Mouse (Mus musculus): ENCODE measurements around the gene Tex46. TPM values are rescaled to one million over a fixed set of nuclear protein-coding genes. Genes with fewer than 3 reads are reported as not detected.

Gene Tex46
- polyA plus RNA-seq, 1 experiment from 2014 or later = not detected

GRCm38 (mm10) chr4:136621336-136621735 lies 11.1 kb downstream of the Tex46 start:
- no peak overlapping the region for H3K9ac ChIP-seq (ENCODE audit: low read depth, low read length)
- H3K36me3 ChIP-seq (ENCODE audit: control insufficient read depth, insufficient read depth, low read length) = no peaks in the 10 kb centered on the region
- 0% methylated on average over 1 of the region's 1 CpGs for WGBS
- no peaks in the 10 kb centered on the region for H3K4me1 ChIP-seq (ENCODE audit: control insufficient read depth, insufficient read depth, low read depth, low read length)
- H3K27me3 ChIP-seq (replicated peaks; ENCODE audit: control insufficient read depth, insufficient read depth, low read length) = no peaks in the 10 kb centered on the region
- ATAC-seq = peak; percentile 48; the same call in 1 of the 2 replicates
- H3K4me2 ChIP-seq (ENCODE audit: low read length) = no peak overlapping the region
- H3K9me3 ChIP-seq (ENCODE audit: control insufficient read depth, low read length) = no peaks in the 10 kb centered on the region
- H3K27ac ChIP-seq (ENCODE audit: low read depth, low read length) = no peak overlapping the region
- no peak overlapping the region for H3K4me3 ChIP-seq (ENCODE audit: low read length)

DNA sequence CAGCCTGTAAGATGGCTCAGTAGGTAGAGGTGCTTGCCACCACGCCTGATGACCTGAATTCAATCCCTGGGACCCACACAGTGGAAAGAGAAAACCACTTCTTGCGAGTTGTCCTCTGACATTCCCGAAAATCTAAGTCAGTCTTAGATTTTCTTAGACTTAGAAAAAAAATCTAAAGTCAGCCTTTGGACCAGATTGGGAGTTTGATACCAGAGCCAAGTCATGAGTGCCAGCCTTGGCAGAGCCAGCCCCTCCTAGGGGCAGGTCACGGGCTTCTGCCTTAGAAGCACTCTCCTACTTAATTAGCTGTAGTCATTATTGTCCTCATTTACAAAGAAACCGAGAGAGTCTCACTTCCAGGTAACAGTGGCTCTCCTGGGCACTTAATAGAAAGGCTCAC lies 11.7 kb downstream of the Tex46 start:
- Histone ChIP-seq H3K27ac (ENCODE audit: low read depth, low read length) (no peak overlapping the region), H3K9me3 (ENCODE audit: control insufficient read depth, low read length) (no peaks in the 10 kb centered on the region), H3K4me3 (ENCODE audit: low read length) (no peak overlapping the region), H3K4me1 (ENCODE audit: control insufficient read depth, insufficient read depth, low read depth, low read length) (no peaks in the 10 kb centered on the region), H3K36me3 (ENCODE audit: control insufficient read depth, insufficient read depth, low read length) (no peaks in the 10 kb centered on the region), H3K9ac (ENCODE audit: low read depth, low read length) (no peak overlapping the region), H3K27me3 (replicated peaks; ENCODE audit: control insufficient read depth, insufficient read depth, low read length) (no peaks in the 10 kb centered on the region), H3K4me2 (ENCODE audit: low read length) (no peak overlapping the region)
- WGBS = 57% methylated on average over 5 of the region's 5 CpGs
- ATAC-seq = no peak

DNA sequence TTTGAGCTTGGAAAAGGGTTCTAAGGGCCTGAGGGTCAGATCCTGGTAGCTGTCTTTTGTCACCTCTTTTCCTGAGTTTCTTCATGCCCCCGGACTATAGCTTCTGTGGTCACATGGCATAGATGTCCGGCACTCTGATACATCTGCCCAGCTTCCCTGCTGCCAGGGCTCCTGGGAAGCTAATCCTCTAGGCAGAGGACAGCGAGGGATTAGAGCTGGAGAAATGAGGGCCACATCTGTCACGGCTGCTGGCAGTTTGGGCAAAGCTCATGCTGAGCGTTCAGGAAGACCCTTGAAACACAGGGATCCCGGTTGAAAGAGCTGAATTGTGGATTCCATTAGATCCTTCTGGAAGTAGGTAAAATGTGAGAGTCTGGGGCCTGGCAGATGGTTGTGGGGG lies 12.2 kb downstream of the Tex46 start, which contains the start of gene Lactbl1:
Gene Lactbl1, plus strand, starts transcription at position 234 of the 400 bp plus-strand sequence.
- no peak within 1 kb of the TSS for H3K4me3 ChIP-seq (ENCODE audit: low read length)
- H3K4me2 ChIP-seq (ENCODE audit: low read length) = no peak within 1 kb of the TSS
- H3K27me3 ChIP-seq (replicated peaks; ENCODE audit: control insufficient read depth, insufficient read depth, low read length) = no peaks in the 10 kb centered on the region
- no peak for ATAC-seq
- H3K36me3 ChIP-seq (ENCODE audit: control insufficient read depth, insufficient read depth, low read length) = no peaks in the 10 kb centered on the region
- H3K9ac ChIP-seq (ENCODE audit: low read depth, low read length) = no peak within 1 kb of the TSS
- no peak within 1 kb of the TSS for H3K27ac ChIP-seq (ENCODE audit: low read depth, low read length)
- WGBS = 40% methylated on average over 6 of the region's 6 CpGs
- H3K4me1 ChIP-seq (ENCODE audit: control insufficient read depth, insufficient read depth, low read depth, low read length) = no peaks in the 10 kb centered on the region
- H3K9me3 ChIP-seq (ENCODE audit: control insufficient read depth, low read length) = no peaks in the 10 kb centered on the region

DNA sequence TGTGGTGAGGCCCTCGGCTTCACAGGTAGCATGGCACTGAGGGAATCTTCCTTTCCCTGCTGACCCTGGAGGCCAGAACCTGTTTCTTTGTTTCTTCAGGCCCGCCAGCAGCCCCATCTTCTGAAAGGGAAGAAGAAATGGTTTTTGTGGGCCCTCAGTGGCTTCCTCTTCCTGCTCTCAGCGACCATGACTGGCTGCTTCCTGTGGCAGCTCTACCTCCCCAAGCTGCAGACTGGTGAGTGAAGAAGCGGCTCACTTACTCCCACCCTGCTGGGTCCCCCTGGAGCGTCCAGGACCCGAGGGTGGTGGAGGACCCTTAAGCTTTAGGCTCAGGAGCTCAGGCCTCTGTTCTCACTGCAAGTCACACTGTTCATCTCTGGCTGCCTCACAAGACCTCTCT lies 16.4 kb downstream of the Tex46 start:
- no peak for ATAC-seq
- WGBS = 78% methylated on average over 6 of the region's 6 CpGs
- H3K4me3 ChIP-seq (ENCODE audit: low read length) = no peak overlapping the region
- no peak overlapping the region for H3K9ac ChIP-seq (ENCODE audit: low read depth, low read length)
- no peaks in the 10 kb centered on the region for H3K27me3 ChIP-seq (replicated peaks; ENCODE audit: control insufficient read depth, insufficient read depth, low read length)
- no peak overlapping the region for H3K4me2 ChIP-seq (ENCODE audit: low read length)
- H3K27ac ChIP-seq (ENCODE audit: low read depth, low read length) = no peak overlapping the region
- no peaks in the 10 kb centered on the region for H3K9me3 ChIP-seq (ENCODE audit: control insufficient read depth, low read length)
- H3K4me1 ChIP-seq (ENCODE audit: control insufficient read depth, insufficient read depth, low read depth, low read length) = no peaks in the 10 kb centered on the region; the same call in 1 of the 2 replicates
- H3K36me3 ChIP-seq (ENCODE audit: control insufficient read depth, insufficient read depth, low read length) = no peaks in the 10 kb centered on the region

DNA sequence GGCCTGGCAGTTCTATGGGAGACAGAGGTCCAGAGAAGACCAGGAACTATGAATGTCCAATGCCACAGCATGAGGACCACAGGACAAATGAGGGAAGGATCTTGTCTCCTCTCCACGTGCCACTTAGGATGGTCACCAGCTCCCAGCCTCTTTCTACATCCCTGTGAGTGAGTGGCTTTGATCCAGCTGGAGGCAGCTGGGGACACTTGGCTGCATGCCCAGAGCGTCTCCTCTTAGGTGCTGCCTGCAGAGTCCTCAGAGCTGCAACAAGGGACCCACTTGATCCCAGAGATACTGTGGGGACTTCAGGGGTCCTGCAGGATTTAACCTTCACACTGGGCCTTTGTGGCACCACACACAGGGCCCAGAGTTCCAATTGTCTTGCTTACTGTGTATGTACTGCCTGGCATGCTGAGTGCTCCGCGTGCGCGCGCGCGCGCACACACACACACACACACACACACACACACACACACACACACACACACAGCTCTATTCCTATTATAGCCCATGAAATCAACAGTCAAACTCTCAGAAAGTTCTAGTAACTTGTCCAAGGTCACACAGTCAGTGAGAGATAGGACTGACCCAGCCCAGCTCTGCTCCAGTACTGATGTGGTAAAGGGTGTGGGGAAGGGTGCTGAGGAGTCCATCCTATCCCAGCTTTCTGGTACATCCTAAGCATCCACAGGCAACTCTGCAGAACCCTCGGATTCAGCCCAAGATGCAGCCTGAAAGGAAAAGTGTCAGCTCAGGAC lies 21.2 kb downstream of the Tex46 start:
- WGBS = 77% methylated on average over 9 of the region's 11 CpGs
- H3K9me3 ChIP-seq (ENCODE audit: control insufficient read depth, low read length) = no peaks in the 10 kb centered on the region
- H3K4me2 ChIP-seq (ENCODE audit: low read length) = no peak overlapping the region
- no peak overlapping the region for H3K4me3 ChIP-seq (ENCODE audit: low read length)
- H3K36me3 ChIP-seq (ENCODE audit: control insufficient read depth, insufficient read depth, low read length) = no peaks in the 10 kb centered on the region
- no peaks in the 10 kb centered on the region for H3K27me3 ChIP-seq (replicated peaks; ENCODE audit: control insufficient read depth, insufficient read depth, low read length)
- H3K27ac ChIP-seq (ENCODE audit: low read depth, low read length) = no peak overlapping the region
- no peaks in the 10 kb centered on the region; the same call in 1 of the 2 replicates for H3K4me1 ChIP-seq (ENCODE audit: control insufficient read depth, insufficient read depth, low read depth, low read length)
- no peak overlapping the region for H3K9ac ChIP-seq (ENCODE audit: low read depth, low read length)
- peak; percentile 49; the same call in 1 of the 2 replicates for ATAC-seq

DNA sequence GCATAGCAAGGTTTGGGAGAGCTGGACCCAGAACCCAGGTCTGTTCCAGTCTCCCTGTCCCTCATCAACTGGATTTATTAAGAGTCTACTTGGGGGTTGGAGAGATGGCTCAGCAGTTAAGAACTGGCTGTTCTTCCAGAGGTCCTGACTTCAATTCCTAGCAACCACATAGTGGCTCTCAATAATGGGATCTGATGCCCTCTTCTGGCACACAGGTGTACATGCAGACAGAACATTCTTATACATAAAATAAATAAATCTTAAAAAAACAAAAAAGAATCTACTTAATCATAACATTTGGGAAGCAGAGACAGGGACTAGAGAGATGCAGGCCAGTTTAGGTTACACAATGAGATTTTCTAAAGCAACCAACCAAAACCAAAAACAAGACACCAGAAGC lies 25.8 kb downstream of the Tex46 start:
- no peak for ATAC-seq
- Histone ChIP-seq H3K27me3 (replicated peaks; ENCODE audit: control insufficient read depth, insufficient read depth, low read length) (no peaks in the 10 kb centered on the region), H3K9ac (ENCODE audit: low read depth, low read length) (no peak overlapping the region), H3K36me3 (ENCODE audit: control insufficient read depth, insufficient read depth, low read length) (no peaks in the 10 kb centered on the region), H3K4me2 (ENCODE audit: low read length) (no peak overlapping the region), H3K4me3 (ENCODE audit: low read length) (no peak overlapping the region), H3K9me3 (ENCODE audit: control insufficient read depth, low read length) (no peaks in the 10 kb centered on the region), H3K4me1 (ENCODE audit: control insufficient read depth, insufficient read depth, low read depth, low read length) (peaks cover 11% of the 10 kb centered on the region), H3K27ac (ENCODE audit: low read depth, low read length) (no peak overlapping the region)

DNA sequence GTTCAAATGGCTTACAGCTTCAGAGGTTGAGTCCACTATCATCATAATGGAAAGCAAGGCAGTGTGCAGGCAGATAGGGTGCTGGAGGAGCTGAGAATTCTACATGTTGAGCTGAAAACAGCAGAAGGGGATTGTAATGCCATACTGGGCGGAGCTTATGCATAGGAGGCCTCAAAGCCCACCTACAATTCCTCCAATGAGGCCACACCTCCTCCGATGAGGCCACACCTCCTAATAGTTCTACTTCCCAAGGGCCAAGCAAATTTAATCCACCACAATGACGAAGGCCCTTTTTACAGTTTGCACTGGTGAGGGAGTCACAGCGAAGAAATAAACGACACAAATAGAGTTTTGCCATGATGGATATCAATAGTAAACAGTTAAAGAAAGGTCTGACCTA lies 26.3 kb downstream of the Tex46 start:
- Histone ChIP-seq H3K9me3 (ENCODE audit: control insufficient read depth, low read length) (no peaks in the 10 kb centered on the region), H3K4me1 (ENCODE audit: control insufficient read depth, insufficient read depth, low read depth, low read length) (peaks cover 11% of the 10 kb centered on the region), H3K36me3 (ENCODE audit: control insufficient read depth, insufficient read depth, low read length) (no peaks in the 10 kb centered on the region), H3K27me3 (replicated peaks; ENCODE audit: control insufficient read depth, insufficient read depth, low read length) (no peaks in the 10 kb centered on the region), H3K27ac (ENCODE audit: low read depth, low read length) (no peak overlapping the region), H3K9ac (ENCODE audit: low read depth, low read length) (no peak overlapping the region), H3K4me3 (ENCODE audit: low read length) (no peak overlapping the region), H3K4me2 (ENCODE audit: low read length) (no peak overlapping the region)
- no peak for ATAC-seq
- 60% methylated on average over 5 of the region's 5 CpGs for WGBS

DNA sequence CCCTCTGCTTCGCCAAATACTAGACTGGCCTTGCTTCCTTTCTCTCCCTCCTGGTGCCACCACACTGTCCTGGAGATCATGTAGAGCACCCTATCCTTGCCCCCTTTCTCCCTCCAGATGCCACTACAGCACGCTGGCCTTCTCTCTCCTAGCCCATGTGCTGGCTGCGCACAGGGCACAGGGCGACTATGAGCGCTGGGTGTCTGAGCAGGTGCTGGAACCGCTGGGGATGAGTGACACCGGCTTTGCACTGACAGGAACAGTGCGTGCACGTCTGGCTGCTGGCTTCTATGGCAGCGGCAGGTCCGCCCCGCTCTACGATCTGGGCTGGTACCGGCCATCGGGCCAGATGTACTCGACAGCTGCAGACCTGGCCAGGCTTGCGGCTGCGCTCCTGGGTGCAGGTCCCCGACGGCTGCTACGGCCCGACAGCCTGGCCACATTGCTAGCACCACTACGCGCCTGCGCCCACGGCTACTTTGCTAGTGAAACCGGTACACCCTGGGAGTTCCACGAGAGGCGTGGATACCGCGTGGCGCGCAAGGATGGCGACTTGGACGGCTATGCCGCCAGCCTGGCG lies 26.8 kb downstream of the Tex46 start:
- ATAC-seq = peak; percentile 71
- peak overlapping the region; percentile 47 for H3K4me3 ChIP-seq (ENCODE audit: low read length)
- H3K36me3 ChIP-seq (ENCODE audit: control insufficient read depth, insufficient read depth, low read length) = no peaks in the 10 kb centered on the region
- H3K4me1 ChIP-seq (ENCODE audit: control insufficient read depth, insufficient read depth, low read depth, low read length) = peaks cover 11% of the 10 kb centered on the region
- peak overlapping the region; percentile 60 for H3K9ac ChIP-seq (ENCODE audit: low read depth, low read length)
- WGBS = 16% methylated on average over 37 of the region's 37 CpGs
- no peaks in the 10 kb centered on the region for H3K9me3 ChIP-seq (ENCODE audit: control insufficient read depth, low read length)
- peak overlapping the region; percentile 65 for H3K27ac ChIP-seq (ENCODE audit: low read depth, low read length)
- peak overlapping the region; percentile 69 for H3K4me2 ChIP-seq (ENCODE audit: low read length)
- H3K27me3 ChIP-seq (replicated peaks; ENCODE audit: control insufficient read depth, insufficient read depth, low read length) = no peaks in the 10 kb centered on the region

DNA sequence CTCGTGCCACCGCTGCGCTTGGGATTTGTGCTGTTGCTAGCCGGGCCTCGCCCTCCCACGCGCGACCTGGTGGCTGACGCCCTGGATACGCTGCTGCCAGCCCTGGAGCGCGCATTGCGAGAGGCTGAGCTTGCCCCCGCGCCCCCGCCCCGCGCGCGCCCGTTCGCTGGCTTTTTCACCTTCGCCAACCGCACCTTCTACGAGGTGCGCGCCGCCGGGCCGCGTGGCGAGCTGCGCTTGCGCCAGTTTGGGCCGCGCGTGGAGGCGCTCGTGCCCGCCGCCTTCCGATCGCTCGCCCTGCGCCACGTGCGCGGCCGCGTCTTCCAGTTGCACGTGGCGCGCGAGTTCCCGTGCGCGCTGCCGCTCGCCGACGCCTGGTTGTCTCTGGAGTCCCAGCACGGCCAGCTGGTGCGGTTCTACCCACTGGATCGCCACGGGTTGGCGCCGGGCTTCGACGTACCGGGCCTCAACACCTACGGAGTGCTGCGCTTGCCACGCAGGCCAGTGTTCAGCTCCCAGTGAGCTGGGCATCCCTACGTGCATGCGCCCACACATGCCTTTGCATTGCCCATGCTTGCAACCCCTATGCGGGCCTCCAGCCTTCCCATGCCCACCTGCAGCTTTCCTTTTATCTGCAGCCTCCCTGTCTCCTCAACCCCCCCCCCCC lies 27.5 kb downstream of the Tex46 start:
- WGBS = 2% methylated on average over 70 of the region's 76 CpGs
- Histone ChIP-seq H3K4me3 (ENCODE audit: low read length) (peak overlapping the region; percentile 47), H3K27me3 (replicated peaks; ENCODE audit: control insufficient read depth, insufficient read depth, low read length) (no peaks in the 10 kb centered on the region), H3K9ac (ENCODE audit: low read depth, low read length) (peak overlapping the region; percentile 60), H3K4me2 (ENCODE audit: low read length) (peak overlapping the region; percentile 69), H3K4me1 (ENCODE audit: control insufficient read depth, insufficient read depth, low read depth, low read length) (peaks cover 11% of the 10 kb centered on the region), H3K9me3 (ENCODE audit: control insufficient read depth, low read length) (no peaks in the 10 kb centered on the region), H3K36me3 (ENCODE audit: control insufficient read depth, insufficient read depth, low read length) (no peaks in the 10 kb centered on the region), H3K27ac (ENCODE audit: low read depth, low read length) (peak overlapping the region; percentile 65)
- peak; percentile 80 for ATAC-seq
